Mouse (Mus musculus) stomach, postnatal 0 days (tissue): ENCODE results near the gene Prss27.

ENCODE experiments used
- CTCF ChIP-seq: IDR thresholded peaks from 2 replicates; pipeline ENCODE4 v1.5.1; 2016; ENCODE audit warnings: antibody characterized with exemption, low read depth, mild to moderate bottlenecking, moderate library complexity
- EP300 ChIP-seq: optimal IDR thresholded peaks from 2 replicates; pipeline ENCODE3; 2016; ENCODE audit warnings: antibody characterized with exemption

DNA sequence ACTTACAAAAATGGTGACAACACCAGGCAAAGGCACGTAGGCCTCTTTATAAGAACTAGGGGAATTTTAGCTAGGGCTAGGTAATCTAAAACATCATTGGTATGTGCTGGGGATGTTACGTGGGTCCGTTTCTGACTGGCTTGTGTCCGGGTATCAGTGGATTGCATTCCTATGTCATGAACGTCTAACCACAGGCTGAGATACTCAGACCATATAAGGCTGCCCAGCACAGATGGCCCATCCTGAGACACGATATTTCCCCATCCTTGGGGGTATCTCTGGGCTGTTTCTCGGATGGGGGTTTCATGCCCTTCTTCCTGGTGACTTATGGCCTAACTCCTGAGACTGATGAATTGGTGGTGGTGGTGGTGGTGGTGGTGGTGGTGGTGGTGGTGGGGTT, 2.9 kb upstream of the Prss27 start:
- TF ChIP-seq CTCF (no peak), EP300 (no peak)
